Mouse (Mus musculus): ENCODE results near the gene 1700024G13Rik.

The 1700024G13Rik gene

GRCm38 (mm10) chr14:32332515-32333445 lies 55.4 kb downstream of the 1700024G13Rik start:
- DNase-seq (ENCODE audit: low spot score in 2 of 2): no peak

GRCm38 (mm10) chr14:32327366-32327765 lies 60.8 kb downstream of the 1700024G13Rik start:
- no peak for DNase-seq (ENCODE audit: low spot score in 2 of 2)
